Mouse (Mus musculus) ES-E14 (cell line): ENCODE data around the gene Mecr.

Source experiments
- CHD2 ChIP-seq: IDR thresholded peaks from 2 replicates; pipeline ENCODE4 v1.6.1; 2014; ENCODE audit warnings: mild to moderate bottlenecking, low read depth, low read length, inconsistent platforms
- HCFC1 ChIP-seq: IDR thresholded peaks from 2 replicates; pipeline ENCODE4 v1.6.1; 2012; ENCODE audit warnings: low read length, inconsistent platforms, borderline replicate concordance; ENCODE audit not compliant: insufficient read depth
- MAFK ChIP-seq: IDR thresholded peaks from 2 replicates; pipeline ENCODE4 v1.6.1; 2014; ENCODE audit warnings: mild to moderate bottlenecking, low read depth, low read length, inconsistent platforms; ENCODE audit not compliant: insufficient read depth
- ZC3H11A ChIP-seq: IDR thresholded peaks from 2 replicates; pipeline ENCODE4 v1.6.1; 2012; ENCODE audit warnings: low read depth, mild to moderate bottlenecking, inconsistent platforms, low read length, borderline replicate concordance
- ZNF384 ChIP-seq: IDR thresholded peaks from 2 replicates; pipeline ENCODE4 v1.6.1; 2012; ENCODE audit warnings: low read depth, low read length, inconsistent platforms

- TF ChIP-seq ZC3H11A (no peak), ZNF384 (no peak), MAFK (no peak), HCFC1 (no peak), CHD2 (no peak)
Measured at GRCm38 (mm10) chr4:131901090-131901489, 57.8 kb downstream of the Mecr start.
